Mouse (Mus musculus) brown adipose tissue, adult 24 weeks (tissue): Measurements from ENCODE around the gene Tex48. TPM values are rescaled to one million over a fixed set of nuclear protein-coding genes. Genes with fewer than 3 reads are reported as not detected.

ENCODE experiments used
- H3K27ac ChIP-seq: fragments of 200-500 bp; replicated peaks from 2 replicates; pipeline ENCODE4 v1.5.1; 2012; ENCODE audit warnings: low read depth, mild to moderate bottlenecking, low read length
- H3K4me1 ChIP-seq: fragments of 200-500 bp; 2 replicates; pipeline ENCODE4 v1.6.1; 2012; ENCODE audit warnings: low read length, mixed read lengths; ENCODE audit not compliant: control insufficient read depth, insufficient read depth, insufficient read length
- H3K4me3 ChIP-seq: fragments of 200-500 bp; 2 replicates; pipeline ENCODE4 v1.5.1; 2012; ENCODE audit warnings: low read depth, mild to moderate bottlenecking, low read length, moderate library complexity; ENCODE audit not compliant: insufficient read depth
- polyA plus RNA-seq: library from polyadenylated mRNA; stranded (reverse); fragments of >200 nt; gene quantifications from 2 replicates; pipeline ENCODE4 v1.2.4, GENCODE M21; 2012; ENCODE audit not compliant: missing spikeins, insufficient read depth, insufficient read length

The Tex48 gene
- polyA plus RNA-seq, 1 experiment = not detected

- peaks cover 10% of the 10 kb centered on the region for H3K4me1 ChIP-seq
- no peak overlapping the region for H3K4me3 ChIP-seq
- H3K27ac ChIP-seq = no peak overlapping the region; the same call in 1 of the 2 replicates
Measured at GRCm38 (mm10) chr4:63572621-63573020, 49.6 kb downstream of the Tex48 start.

GRCm38 (mm10) chr4:63570208-63570781, 51.9 kb downstream of the Tex48 start:
- peaks cover 10% of the 10 kb centered on the region for H3K4me1 ChIP-seq
- peak overlapping the region; percentile 51 for H3K27ac ChIP-seq
- no peak overlapping the region for H3K4me3 ChIP-seq

- Histone ChIP-seq H3K4me1 (peaks cover 10% of the 10 kb centered on the region), H3K27ac (no peak overlapping the region), H3K4me3 (no peak overlapping the region)
Measured at GRCm38 (mm10) chr4:63569322-63569721, 52.9 kb downstream of the Tex48 start.

- no peak overlapping the region for H3K27ac ChIP-seq
- no peak overlapping the region for H3K4me3 ChIP-seq
- peaks cover 9% of the 10 kb centered on the region for H3K4me1 ChIP-seq
Measured at GRCm38 (mm10) chr4:63567712-63568390, 54.4 kb downstream of the Tex48 start.

GRCm38 (mm10) chr4:63562742-63563141, 59.5 kb downstream of the Tex48 start:
- no peak overlapping the region for H3K27ac ChIP-seq
- no peak overlapping the region for H3K4me3 ChIP-seq
- peaks cover 13% of the 10 kb centered on the region for H3K4me1 ChIP-seq

- Histone ChIP-seq H3K27ac (peak overlapping the region; percentile 42), H3K4me3 (no peak overlapping the region), H3K4me1 (peaks cover 15% of the 10 kb centered on the region)
Measured at GRCm38 (mm10) chr4:63561861-63562675, 60.2 kb downstream of the Tex48 start.

- Histone ChIP-seq H3K27ac (peak overlapping the region; percentile 67), H3K4me3 (peak overlapping the region; percentile 95), H3K4me1 (peaks cover 15% of the 10 kb centered on the region)
Measured at GRCm38 (mm10) chr4:63560079-63560478, 62.1 kb downstream of the Tex48 start.

GRCm38 (mm10) chr4:63559127-63559697, 63.0 kb downstream of the Tex48 start:
- H3K4me3 ChIP-seq = peak overlapping the region; percentile 95
- peaks cover 15% of the 10 kb centered on the region for H3K4me1 ChIP-seq
- peak overlapping the region; percentile 84 for H3K27ac ChIP-seq

GRCm38 (mm10) chr4:63558407-63559081, 63.7 kb downstream of the Tex48 start, which contains the start of gene Tmem268:
Gene Tmem268, plus strand, starts transcription at chr4:63558781.
- H3K4me1 ChIP-seq = peaks cover 15% of the 10 kb centered on the region
- H3K4me3 ChIP-seq = peak within 1 kb of the TSS; percentile 95
- H3K27ac ChIP-seq = peak within 1 kb of the TSS; percentile 84

GRCm38 (mm10) chr4:63557124-63558059, 64.8 kb downstream of the Tex48 start:
- H3K4me3 ChIP-seq = no peak overlapping the region; the same call in 1 of the 2 replicates
- peaks cover 15% of the 10 kb centered on the region for H3K4me1 ChIP-seq
- H3K27ac ChIP-seq = peak overlapping the region; percentile 84

Other genes starting within 250 kb of the Tex48 start
- gene Akna, start 219.1 kb downstream of the Tex48 start, polyA plus RNA-seq = 0.95 and 1.5 TPM in 2 replicates
- 2.4 and 2.9 TPM in 2 replicates for gene Whrn, start 126.4 kb downstream of the Tex48 start, polyA plus RNA-seq
- gene Atp6v1g1, start 77.7 kb downstream of the Tex48 start, polyA plus RNA-seq = 179 and 197 TPM in 2 replicates
- gene Tmem268, start 63.6 kb downstream of the Tex48 start, polyA plus RNA-seq = 13.4 and 16.4 TPM in 2 replicates
- not detected in 2 replicates for gene Gm11213, start 17.2 kb downstream of the Tex48 start, polyA plus RNA-seq
- not detected in 2 replicates for gene Gm11214, start 41.0 kb upstream of the Tex48 start, polyA plus RNA-seq
- not detected in 2 replicates for gene Tnfsf15, start 122.7 kb upstream of the Tex48 start, polyA plus RNA-seq
- not detected in 2 replicates for gene Tnfsf8, start 238.9 kb upstream of the Tex48 start, polyA plus RNA-seq